Mouse (Mus musculus): ENCODE measurements around the gene Gpc1.

Gene Gpc1

GRCm38 (mm10) chr1:92880101-92880500, 48.7 kb downstream of the Gpc1 start:
- no peak for DNase-seq (ENCODE audit: low spot score)

GRCm38 (mm10) chr1:92881982-92882381, 50.5 kb downstream of the Gpc1 start:
- no peak for DNase-seq (ENCODE audit: low spot score)

GRCm38 (mm10) chr1:92888901-92889655, 57.6 kb downstream of the Gpc1 start:
- no peak for DNase-seq (ENCODE audit: low spot score)

GRCm38 (mm10) chr1:92892791-92893190, 61.3 kb downstream of the Gpc1 start:
- no peak for DNase-seq (ENCODE audit: low spot score)

GRCm38 (mm10) chr1:92893896-92894295, 62.5 kb downstream of the Gpc1 start:
- DNase-seq (ENCODE audit: low spot score) = no peak

GRCm38 (mm10) chr1:92895089-92895488, 63.6 kb downstream of the Gpc1 start:
- peak; percentile 81 for DNase-seq (ENCODE audit: low spot score)

GRCm38 (mm10) chr1:92902786-92903185, 71.3 kb downstream of the Gpc1 start, which contains the start of gene Ankmy1:
TSS of gene Ankmy1 (minus strand) at chr1:92902906.
- DNase-seq (ENCODE audit: low spot score) = peak; percentile 59

GRCm38 (mm10) chr1:92903627-92904026, 72.2 kb downstream of the Gpc1 start:
- peak; percentile 22 for DNase-seq (ENCODE audit: low spot score)

- no peak for DNase-seq (ENCODE audit: low spot score)
Measured at GRCm38 (mm10) chr1:92905703-92906310, 74.4 kb downstream of the Gpc1 start.

- peak; percentile 93 for DNase-seq (ENCODE audit: low spot score)
Measured at GRCm38 (mm10) chr1:92906779-92907631, 75.6 kb downstream of the Gpc1 start, which contains the start of gene Dusp28. TSS of gene Dusp28 (plus strand) at chr1:92906981.

GRCm38 (mm10) chr1:92907632-92908360, 76.4 kb downstream of the Gpc1 start:
- DNase-seq (ENCODE audit: low spot score) = peak; percentile 15

GRCm38 (mm10) chr1:92908664-92909063, 77.2 kb downstream of the Gpc1 start:
- DNase-seq (ENCODE audit: low spot score) = no peak

- DNase-seq (ENCODE audit: low spot score) = peak; percentile 39
Measured at GRCm38 (mm10) chr1:92909068-92909467, 77.6 kb downstream of the Gpc1 start.

All from MN1 (cell line).